Mouse (Mus musculus) kidney, embryonic 14.5 days (tissue): ENCODE results near the gene Lcn11. TPM values are rescaled to one million over a fixed set of nuclear protein-coding genes. Genes with fewer than 3 reads are reported as not detected.
"Not testable (repeated sequence)": the region's sequence is repeated elsewhere in the genome, so short reads cannot be mapped to it uniquely, and the experiment has no call there.

Experiments
- ATAC-seq: fragments of 200-750 bp; cut with Nextera tagmentation; 2 replicates; pipeline ENCODE4 v1.8.0; 2017; ENCODE audit warnings: moderate number of reproducible peaks, mild to moderate bottlenecking, moderate TSS enrichment, moderate library complexity; ENCODE audit not compliant: low FRiP score, low TSS enrichment
- H3K27ac ChIP-seq: fragments of 300-500 bp; sonication (generic); 2 replicates; pipeline ENCODE4 v1.5.1; 2014; ENCODE audit warnings: low read depth, mild to moderate bottlenecking, low read length, moderate library complexity, mixed read lengths
- H3K27me3 ChIP-seq: fragments of 300-500 bp; sonication (generic); 2 replicates; pipeline ENCODE4 v1.6.1; 2014; ENCODE audit warnings: mild to moderate bottlenecking, low read length; ENCODE audit not compliant: control insufficient read depth, insufficient read depth
- H3K36me3 ChIP-seq: fragments of 300-500 bp; sonication (generic); 2 replicates; pipeline ENCODE4 v1.6.1; 2014; ENCODE audit warnings: low read length, mixed read lengths; ENCODE audit not compliant: control insufficient read depth, insufficient read depth
- H3K4me1 ChIP-seq: fragments of 300-500 bp; sonication (generic); 2 replicates; pipeline ENCODE4 v1.6.1; 2014; ENCODE audit warnings: low read length, mixed read lengths; ENCODE audit not compliant: control insufficient read depth, insufficient read depth
- H3K4me2 ChIP-seq: fragments of 300-500 bp; sonication (generic); replicated peaks from 2 replicates; pipeline ENCODE4 v1.6.1; 2014; ENCODE audit warnings: low read depth, mild to moderate bottlenecking, low read length
- H3K4me3 ChIP-seq: fragments of 300-500 bp; sonication (generic); 2 replicates; pipeline ENCODE4 v1.5.1; 2014; ENCODE audit warnings: mild to moderate bottlenecking, low read length
- H3K9ac ChIP-seq: fragments of 300-500 bp; sonication (generic); 2 replicates; pipeline ENCODE4 v1.6.1; 2014; ENCODE audit warnings: low read depth, mild to moderate bottlenecking, low read length, moderate library complexity
- H3K9me3 ChIP-seq: fragments of 300-500 bp; sonication (generic); 2 replicates; pipeline ENCODE4 v1.6.1; 2016; ENCODE audit warnings: low read length; ENCODE audit not compliant: control insufficient read depth
- WGBS: fragments of 180-500 bp; shearing (Covaris S2); extraction: QIAGEN DNeasy Blood & Tissue Kit; methylation state at CpG from one replicate; pipeline ENCODE4 v1.1.7; 2014; 5-methylcytosine and 5-hydroxymethylcytosine counted together
- polyA plus RNA-seq: library from polyadenylated mRNA; unstranded; fragments of >200 nt; fragmentation: Nextera tagmentation; extraction: Ambion mirVana; gene quantifications from 2 replicates; pipeline ENCODE4 v1.2.1, GENCODE M21; 2014

The Lcn11 gene
- polyA plus RNA-seq, 1 experiment from 2014 or later: not detected

DNA sequence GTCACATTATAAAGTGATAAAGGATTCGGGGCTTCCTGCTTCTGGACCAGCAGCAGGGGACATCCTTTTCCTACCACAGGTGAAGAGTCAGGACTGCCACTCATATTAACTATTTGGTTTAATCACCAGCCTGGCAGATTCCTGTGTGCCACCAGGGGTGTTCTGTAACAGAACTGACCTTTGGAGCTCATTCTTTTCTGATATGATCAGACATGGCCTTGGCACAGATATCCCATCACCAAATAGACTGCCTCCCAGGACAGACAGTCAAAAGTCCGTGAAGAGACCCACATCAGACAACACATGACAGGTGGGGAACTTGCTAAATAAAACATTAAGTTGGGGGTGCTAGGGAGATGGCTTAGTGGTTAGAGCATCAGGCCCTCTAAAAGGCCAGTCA is 34.9 kb downstream of the Lcn11 start:
- H3K4me3 ChIP-seq: no peak overlapping the region
- no peak for ATAC-seq
- no peak overlapping the region for H3K9ac ChIP-seq
- no peak overlapping the region for H3K27ac ChIP-seq
- no peak overlapping the region for H3K4me2 ChIP-seq
- no peaks in the 10 kb centered on the region for H3K27me3 ChIP-seq
- 85% methylated on average over 2 of the region's 2 CpGs for WGBS
- H3K9me3 ChIP-seq: no peaks in the 10 kb centered on the region
- H3K36me3 ChIP-seq: no peaks in the 10 kb centered on the region
- no peaks in the 10 kb centered on the region for H3K4me1 ChIP-seq

DNA sequence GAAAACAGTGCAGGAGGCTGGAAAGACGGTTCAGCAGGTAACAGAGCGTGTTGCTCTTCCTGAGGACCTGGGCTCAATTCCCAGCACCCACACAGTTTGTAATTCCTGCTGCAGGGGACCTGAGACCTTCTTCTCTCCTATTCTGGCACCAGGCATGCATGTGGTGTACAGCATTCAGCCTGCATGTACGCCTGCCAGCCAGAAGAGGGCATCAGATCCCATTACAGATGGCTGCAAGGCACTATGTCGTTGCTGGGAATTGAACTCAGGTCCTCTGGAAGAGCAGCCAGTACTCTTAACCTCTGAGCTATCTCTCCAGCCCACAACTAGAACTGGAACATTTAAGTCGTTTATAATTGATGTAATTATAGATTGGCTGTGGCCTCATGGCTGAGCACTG is 36.5 kb downstream of the Lcn11 start:
- Histone ChIP-seq H3K9me3 (no peaks in the 10 kb centered on the region), H3K4me2 (no peak overlapping the region), H3K9ac (no peak overlapping the region), H3K4me1 (no peaks in the 10 kb centered on the region), H3K27ac (no peak overlapping the region), H3K36me3 (no peaks in the 10 kb centered on the region), H3K27me3 (no peaks in the 10 kb centered on the region), H3K4me3 (no peak overlapping the region)
- ATAC-seq: no peak
- WGBS: 76% methylated on average over 5 of the region's 5 CpGs

DNA sequence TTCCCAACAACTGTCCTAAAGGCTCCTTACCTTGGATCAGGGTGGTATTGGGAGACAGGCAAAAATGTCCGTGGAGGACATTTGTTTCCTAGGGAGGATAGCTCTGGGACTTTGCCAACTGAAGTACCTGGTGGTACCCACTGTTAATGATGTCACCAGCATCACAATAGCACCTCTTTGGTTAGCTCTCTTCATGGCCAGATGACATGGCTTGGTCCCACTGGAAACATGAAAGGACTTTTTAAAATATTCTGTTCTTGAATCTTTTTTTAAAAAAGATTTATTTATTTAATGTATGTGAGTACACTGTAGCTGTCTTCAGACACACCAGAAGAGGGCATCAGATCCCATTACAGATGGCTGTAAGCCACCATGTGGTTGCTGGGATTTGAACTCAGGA is 38.9 kb downstream of the Lcn11 start, which contains the start of gene Glt6d1:
TSS of gene Glt6d1 (minus strand) at position 101 of the 400 bp plus-strand sequence.
- 82% methylated on average over 1 of the region's 1 CpGs for whole genome bisulfite sequencing
- H3K27me3 ChIP-seq, H3K4me3 ChIP-seq, H3K36me3 ChIP-seq, H3K4me1 ChIP-seq, H3K9ac ChIP-seq, ATAC-seq, H3K9me3 ChIP-seq, H3K4me2 ChIP-seq, H3K27ac ChIP-seq: not testable (repeated sequence)

DNA sequence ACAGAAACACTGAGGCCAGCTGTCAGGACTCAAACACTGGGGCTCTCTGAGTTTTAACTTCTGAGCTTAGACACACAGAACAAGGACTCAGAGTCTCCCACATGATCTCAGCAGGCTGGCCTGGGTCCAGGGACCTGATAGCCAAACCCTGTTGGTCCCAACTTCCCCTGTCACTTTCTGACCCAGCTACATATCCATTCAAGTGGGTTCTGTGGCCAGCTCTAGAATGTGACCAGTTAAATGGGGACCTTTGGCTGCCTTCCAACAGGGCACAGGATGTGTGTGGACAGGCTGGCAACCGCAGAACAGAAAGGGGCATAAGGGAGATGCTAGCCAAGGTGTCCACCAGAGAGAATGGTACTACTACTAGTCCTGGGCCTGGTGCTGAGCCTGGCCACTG is 46.0 kb downstream of the Lcn11 start, which contains the start of gene Lcn9:
TSS of gene Lcn9 (plus strand) at position 348 of the 400 bp plus-strand sequence.
- Histone ChIP-seq H3K9ac (no peak within 1 kb of the TSS), H3K27me3 (no peaks in the 10 kb centered on the region), H3K4me1 (no peaks in the 10 kb centered on the region), H3K4me3 (no peak within 1 kb of the TSS), H3K27ac (no peak within 1 kb of the TSS), H3K4me2 (no peak within 1 kb of the TSS), H3K36me3 (no peaks in the 10 kb centered on the region), H3K9me3 (no peaks in the 10 kb centered on the region)
- ATAC-seq: no peak
- 95% methylated on average over 1 of the region's 1 CpGs for WGBS

DNA sequence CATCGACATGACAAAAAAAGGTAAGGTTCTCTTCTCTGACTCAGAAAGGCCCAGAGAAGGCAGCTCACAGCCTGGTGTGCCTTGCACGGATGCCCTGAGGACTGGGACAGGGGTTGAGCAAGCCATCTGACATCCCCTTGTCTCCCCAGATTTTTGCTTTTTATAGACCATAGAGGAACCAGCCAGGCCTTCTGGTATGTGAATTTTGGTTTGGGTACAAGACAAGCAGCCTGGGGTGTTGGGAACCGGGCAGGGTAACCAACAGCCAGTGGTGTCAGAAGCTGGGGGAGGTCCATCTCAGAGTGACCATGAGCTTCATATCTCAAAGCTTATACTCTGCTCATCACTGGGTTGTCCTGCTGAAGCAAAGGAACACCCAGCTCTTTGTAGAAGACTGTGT is 47.9 kb downstream of the Lcn11 start:
- H3K9ac ChIP-seq: no peak overlapping the region
- no peak overlapping the region for H3K27ac ChIP-seq
- H3K27me3 ChIP-seq: no peaks in the 10 kb centered on the region
- no peak overlapping the region for H3K4me2 ChIP-seq
- no peak overlapping the region for H3K4me3 ChIP-seq
- ATAC-seq: no peak
- WGBS: 93% methylated on average over 3 of the region's 3 CpGs
- no peaks in the 10 kb centered on the region for H3K4me1 ChIP-seq
- H3K9me3 ChIP-seq: no peaks in the 10 kb centered on the region
- H3K36me3 ChIP-seq: no peaks in the 10 kb centered on the region

DNA sequence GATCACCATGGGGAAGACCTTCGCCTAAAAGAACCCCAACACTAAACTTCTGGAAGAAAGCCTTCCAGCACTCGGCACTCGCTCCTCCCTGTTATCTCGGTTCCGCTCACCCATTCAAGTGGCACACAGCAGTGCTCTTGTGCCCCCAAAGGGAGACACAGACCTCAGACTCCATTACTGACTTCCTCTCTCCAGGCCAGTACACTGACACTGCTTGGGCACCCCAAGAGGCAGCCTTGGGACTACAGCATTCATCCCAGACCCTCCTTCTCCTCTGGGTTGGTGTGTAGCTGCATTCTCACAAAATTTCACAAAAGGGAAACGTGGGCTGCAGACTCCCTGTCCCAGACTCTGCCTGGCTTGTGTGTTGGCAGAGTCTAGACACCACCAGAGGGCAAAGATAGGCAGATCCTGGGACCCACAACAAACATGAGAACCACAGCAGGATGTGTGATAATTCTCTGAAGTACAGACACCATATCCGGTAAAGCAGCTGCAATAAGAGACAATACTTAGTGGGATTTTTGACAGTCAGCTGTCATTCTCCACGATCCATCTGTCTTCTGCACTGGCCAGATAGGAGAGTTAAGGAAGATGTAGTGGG is 51.6 kb downstream of the Lcn11 start:
- Histone ChIP-seq H3K4me2 (no peak overlapping the region), H3K9ac (no peak overlapping the region), H3K9me3 (no peaks in the 10 kb centered on the region), H3K27ac (no peak overlapping the region), H3K36me3 (no peaks in the 10 kb centered on the region), H3K27me3 (no peaks in the 10 kb centered on the region), H3K4me1 (no peaks in the 10 kb centered on the region), H3K4me3 (no peak overlapping the region)
- no peak for ATAC-seq
- 77% methylated on average over 8 of the region's 8 CpGs for whole genome bisulfite sequencing

Other genes with a start within 250 kb of the Lcn11 start
- 30.2 and 34.0 TPM in 2 replicates for gene Traf2, start 230.1 kb upstream of the Lcn11 start, polyA plus RNA-seq
- 314 and 436 TPM in 2 replicates for gene Edf1, start 219.2 kb upstream of the Lcn11 start, polyA plus RNA-seq
- gene Mamdc4, start 202.2 kb upstream of the Lcn11 start, polyA plus RNA-seq: 3.3 and 7.5 TPM in 2 replicates
- gene Phpt1, start 201.8 kb upstream of the Lcn11 start, polyA plus RNA-seq: 229 and 294 TPM in 2 replicates
- gene Ajm1, start 195.3 kb upstream of the Lcn11 start, polyA plus RNA-seq: 0.07 and 0.18 TPM in 2 replicates
- gene Rabl6, start 168.5 kb upstream of the Lcn11 start, polyA plus RNA-seq: 59.6 and 81.1 TPM in 2 replicates
- gene Ccdc183, start 159.3 kb upstream of the Lcn11 start, polyA plus RNA-seq: 0.23 and 0.29 TPM in 2 replicates
- 24.3 and 35.0 TPM in 2 replicates for gene Tmem141, start 155.0 kb upstream of the Lcn11 start, polyA plus RNA-seq
- gene Fcna, start 149.0 kb upstream of the Lcn11 start, polyA plus RNA-seq: 1.6 and 1.9 TPM in 2 replicates
- gene Lcn8, start 123.9 kb upstream of the Lcn11 start, polyA plus RNA-seq: not detected in 2 replicates
- not detected in 2 replicates for gene Lcn5, start 119.1 kb upstream of the Lcn11 start, polyA plus RNA-seq
- gene Lcn6, start 100.2 kb upstream of the Lcn11 start, polyA plus RNA-seq: not detected in 2 replicates
- not detected in 2 replicates for gene Lcn10, start 94.3 kb upstream of the Lcn11 start, polyA plus RNA-seq
- not detected in 2 replicates for gene Obp2a, start 77.0 kb upstream of the Lcn11 start, polyA plus RNA-seq
- gene Bmyc, start 70.3 kb upstream of the Lcn11 start, polyA plus RNA-seq: 83.2 and 93.7 TPM in 2 replicates
- not detected in 2 replicates for gene Obp2b, start 40.0 kb upstream of the Lcn11 start, polyA plus RNA-seq
- 0.45 TPM in 1 of 2 replicates, not detected in the other for gene Lcn3, start 11.4 kb upstream of the Lcn11 start, polyA plus RNA-seq
- not detected in 2 replicates for gene Gm13539, start 5.2 kb downstream of the Lcn11 start, polyA plus RNA-seq
- gene Glt6d1, start 38.8 kb downstream of the Lcn11 start, polyA plus RNA-seq: not detected in 2 replicates
- not detected in 2 replicates for gene Lcn9, start 46.1 kb downstream of the Lcn11 start, polyA plus RNA-seq
- not detected in 2 replicates for gene Sohlh1, start 70.2 kb downstream of the Lcn11 start, polyA plus RNA-seq
- gene Kcnt1, start 86.7 kb downstream of the Lcn11 start, polyA plus RNA-seq: 0.07 and 0.67 TPM in 2 replicates
- 12.6 and 24.8 TPM in 2 replicates for gene Camsap1, start 206.3 kb downstream of the Lcn11 start, polyA plus RNA-seq
- 80.0 and 94.3 TPM in 2 replicates for gene Ubac1, start 244.7 kb downstream of the Lcn11 start, polyA plus RNA-seq